Mouse (Mus musculus): ENCODE data around the gene Nr1h2. TPM values are rescaled to one million over a fixed set of nuclear protein-coding genes. Genes with fewer than 3 reads are reported as not detected.

The Nr1h2 gene
- total and polyA plus RNA-seq, 3 experiments: 49.7 to 82.3 TPM; not detected in 1

- H3K4me1 ChIP-seq (ENCODE audit: control insufficient read depth in 1 of 2, insufficient read depth in 2 of 2, low read length in 2 of 2): peaks cover 0 to 11% of the 10 kb centered on the region in 2 experiments; a peak in 3 of 4 replicates
- no peak overlapping the region for H3K27ac ChIP-seq (ENCODE audit: control insufficient read depth, low read depth, low read length)
- H3K79me2 ChIP-seq (ENCODE audit: control insufficient read depth, insufficient read depth, low read length, poor library complexity): peaks cover 25% of the 10 kb centered on the region
- H3K9ac ChIP-seq (ENCODE audit: control insufficient read depth, low read depth, low read length, poor library complexity, severe bottlenecking): peak overlapping the region; percentile 94
- H3K9me3 ChIP-seq (replicated peaks; ENCODE audit: insufficient read depth, low read length): no peaks in the 10 kb centered on the region
- H3K36me3 ChIP-seq (ENCODE audit: control insufficient read depth in 1 of 2, insufficient read depth in 2 of 2, low read length in 2 of 2): no peaks in the 10 kb centered on the region; a peak in 2 of 4 replicates
- no peak overlapping the region for H3K4me3 ChIP-seq (ENCODE audit: control insufficient read depth in 1 of 2, insufficient read depth in 1 of 2, low read depth in 2 of 2, low read length in 2 of 2)
- no peaks in the 10 kb centered on the region for H3K27me3 ChIP-seq (ENCODE audit: control insufficient read depth in 1 of 2, insufficient read depth in 2 of 2, low read length in 2 of 2)
- TF ChIP-seq CHD2 (IDR thresholded peaks at IDR 0.05; ENCODE audit: low read length) (no peak), GABPA (IDR thresholded peaks at IDR 0.05; ENCODE audit: low read depth, low read length) (no peak), POLR2AphosphoS2 (IDR thresholded peaks at IDR 0.05; ENCODE audit: low read length) (no peak), GATA1 (IDR thresholded peaks at IDR 0.05; ENCODE audit: low read depth, low read length) (no peak), MAX (IDR thresholded peaks at IDR 0.05; ENCODE audit: low read length) (no peak), NRF1 (IDR thresholded peaks at IDR 0.05; ENCODE audit: insufficient read depth, low read depth, low read length, poor library complexity, severe bottlenecking) (no peak), ZNF384 (IDR thresholded peaks at IDR 0.05; ENCODE audit: low read depth, low read length) (no peak), MXI1 (IDR thresholded peaks at IDR 0.05; ENCODE audit: low read depth, low read length) (no peak), MYB (IDR thresholded peaks at IDR 0.05; ENCODE audit: low read depth, low read length) (no peak), UBTF (IDR thresholded peaks at IDR 0.05; ENCODE audit: borderline replicate concordance, insufficient read depth, low read depth, low read length) (no peak), MAZ (IDR thresholded peaks at IDR 0.05; ENCODE audit: low read depth, low read length) (no peak), CHD1 (IDR thresholded peaks at IDR 0.05; ENCODE audit: low read depth, low read length) (no peak), EP300 (IDR thresholded peaks at IDR 0.05; ENCODE audit: low read depth in 1 of 2, low read length in 2 of 2) (no peak), E2F4 (IDR thresholded peaks at IDR 0.05; ENCODE audit: borderline replicate concordance, low read depth, low read length) (no peak), MEF2A (IDR thresholded peaks at IDR 0.05; ENCODE audit: extremely low read depth, insufficient replicate concordance, low read depth, low read length, poor library complexity, severe bottlenecking) (no peak), RAD21 (IDR thresholded peaks at IDR 0.05; ENCODE audit: low read depth, low read length) (no peak), TBP (IDR thresholded peaks at IDR 0.05; ENCODE audit: low read depth, low read length) (no peak)
- DNase-seq (ENCODE audit: low read depth, low spot score): no peak
Measured at GRCm38 (mm10) chr7:44547041-44547440, 6.7 kb downstream of the Nr1h2 start.

- Histone ChIP-seq H3K79me2 (ENCODE audit: control insufficient read depth, insufficient read depth, low read length, poor library complexity) (peaks cover 25% of the 10 kb centered on the region), H3K9me3 (replicated peaks; ENCODE audit: insufficient read depth, low read length) (no peaks in the 10 kb centered on the region), H3K27ac (ENCODE audit: control insufficient read depth, low read depth, low read length) (no peak overlapping the region), H3K4me1 (ENCODE audit: control insufficient read depth in 1 of 2, insufficient read depth in 2 of 2, low read length in 2 of 2) (peaks cover 0 to 11% of the 10 kb centered on the region in 2 experiments; a peak in 3 of 4 replicates), H3K4me3 (ENCODE audit: control insufficient read depth in 1 of 2, insufficient read depth in 1 of 2, low read depth in 2 of 2, low read length in 2 of 2) (no peak overlapping the region), H3K9ac (ENCODE audit: control insufficient read depth, low read depth, low read length, poor library complexity, severe bottlenecking) (no peak overlapping the region), H3K36me3 (ENCODE audit: control insufficient read depth in 1 of 2, insufficient read depth in 2 of 2, low read length in 2 of 2) (no peaks in the 10 kb centered on the region; a peak in 2 of 4 replicates), H3K27me3 (ENCODE audit: control insufficient read depth in 1 of 2, insufficient read depth in 2 of 2, low read length in 2 of 2) (no peaks in the 10 kb centered on the region)
- no peak for TF ChIP-seq MYC (IDR thresholded peaks at IDR 0.05; ENCODE audit: low read depth, low read length)
- no peak for TF ChIP-seq CHD1 (IDR thresholded peaks at IDR 0.05; ENCODE audit: low read depth, low read length)
- no peak for TF ChIP-seq MEF2A (IDR thresholded peaks at IDR 0.05; ENCODE audit: extremely low read depth, insufficient replicate concordance, low read depth, low read length, poor library complexity, severe bottlenecking)
- no peak for TF ChIP-seq JUND (IDR thresholded peaks at IDR 0.05; ENCODE audit: low read depth, low read length)
- no peak for TF ChIP-seq ZNF384 (IDR thresholded peaks at IDR 0.05; ENCODE audit: low read depth, low read length)
- no peak for TF ChIP-seq KAT2A (conservative IDR thresholded peaks at IDR 0.05; ENCODE audit: low read depth, low read length)
- TF ChIP-seq SIN3A (IDR thresholded peaks at IDR 0.05; ENCODE audit: low read length): no peak
- TF ChIP-seq HCFC1 (IDR thresholded peaks at IDR 0.05; ENCODE audit: low read depth, low read length): no peak
- TF ChIP-seq GABPA (IDR thresholded peaks at IDR 0.05; ENCODE audit: low read depth, low read length): no peak
- no peak for TF ChIP-seq ZC3H11A (IDR thresholded peaks at IDR 0.05; ENCODE audit: low read depth, low read length)
- TF ChIP-seq TAL1 (IDR thresholded peaks at IDR 0.05; ENCODE audit: low read length): no peak
- no peak for TF ChIP-seq RCOR1 (IDR thresholded peaks at IDR 0.05; ENCODE audit: low read depth, low read length)
- TF ChIP-seq ZMIZ1 (IDR thresholded peaks at IDR 0.05; ENCODE audit: low read depth, low read length): no peak
- TF ChIP-seq ZKSCAN1 (IDR thresholded peaks at IDR 0.05; ENCODE audit: low read depth, low read length): no peak
- no peak for TF ChIP-seq CTCF (IDR thresholded peaks at IDR 0.05 in 2 of 3, conservative IDR thresholded peaks at IDR 0.05 in 1 of 3; ENCODE audit: control insufficient read depth in 1 of 3, insufficient read depth in 1 of 3, low read depth in 2 of 3, low read length in 3 of 3, poor library complexity in 1 of 3, severe bottlenecking in 1 of 3)
- TF ChIP-seq BHLHE40 (IDR thresholded peaks at IDR 0.05; ENCODE audit: borderline replicate concordance, low read depth, low read length): no peak
- no peak for DNase-seq (ENCODE audit: low read depth, low spot score)
Measured at GRCm38 (mm10) chr7:44546274-44546673, 7.5 kb downstream of the Nr1h2 start.

Data from MEL (cell line).